Mouse (Mus musculus): ENCODE data around the gene Nt5e. TPM values are rescaled to one million over a fixed set of nuclear protein-coding genes. Genes with fewer than 3 reads are reported as not detected.

Gene Nt5e
- polyA plus RNA-seq, 1 experiment from 2014 or later: 1.6 TPM

DNA sequence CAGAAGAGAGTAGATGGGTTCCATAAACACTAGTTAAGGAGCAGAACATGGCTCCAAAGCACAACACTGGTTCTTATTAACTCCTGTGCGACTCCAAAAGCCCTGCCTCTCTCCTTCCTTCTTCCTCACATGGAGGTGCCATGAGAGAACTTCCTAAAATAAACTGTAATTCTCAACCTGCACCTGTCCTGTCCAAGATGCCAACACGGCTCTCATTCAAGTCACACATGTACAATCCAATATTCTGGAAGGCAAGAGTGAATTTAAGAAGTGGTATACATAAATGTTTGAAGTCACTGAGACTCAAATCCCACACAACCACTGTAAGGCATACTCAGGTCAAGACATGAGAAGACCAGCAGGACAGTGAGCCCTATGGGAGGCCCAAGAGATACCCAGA lies 44.2 kb downstream of the Nt5e start:
- no peaks in the 10 kb centered on the region for H3K9me3 ChIP-seq (replicated peaks)
- no peak for DNase-seq (ENCODE audit: low spot score)
- H3K27me3 ChIP-seq (ENCODE audit: low read depth, poor library complexity, severe bottlenecking): no peaks in the 10 kb centered on the region
- H3K27ac ChIP-seq: no peak overlapping the region
- H3K4me3 ChIP-seq: no peak overlapping the region
- no peaks in the 10 kb centered on the region for H3K36me3 ChIP-seq
- no peaks in the 10 kb centered on the region for H3K4me1 ChIP-seq
- 80% methylated on average over 2 of the region's 2 CpGs for WGBS

DNA sequence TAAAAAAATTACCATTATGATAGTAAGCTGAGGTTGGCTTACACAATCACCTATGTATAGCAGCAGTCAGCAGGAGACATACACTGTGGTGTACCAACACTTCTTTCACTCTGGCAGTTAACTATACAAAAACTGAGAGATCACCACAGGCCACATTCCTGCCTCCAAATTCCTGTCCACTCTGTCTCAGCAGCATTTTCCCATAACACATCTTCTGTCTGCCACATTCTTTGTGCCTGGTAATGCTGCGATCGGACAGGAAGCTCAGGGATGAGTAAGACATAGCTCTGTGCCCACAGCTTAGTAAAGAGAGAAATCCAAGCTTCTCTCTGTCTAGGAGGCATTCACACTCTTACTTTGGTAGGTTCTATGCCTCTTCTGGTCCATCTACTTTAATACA lies 46.0 kb downstream of the Nt5e start:
- Histone ChIP-seq H3K36me3 (no peaks in the 10 kb centered on the region), H3K4me3 (no peak overlapping the region), H3K27ac (no peak overlapping the region), H3K9me3 (replicated peaks) (no peaks in the 10 kb centered on the region), H3K4me1 (no peaks in the 10 kb centered on the region), H3K27me3 (ENCODE audit: low read depth, poor library complexity, severe bottlenecking) (no peaks in the 10 kb centered on the region)
- 89% methylated on average over 2 of the region's 2 CpGs for WGBS
- DNase-seq (ENCODE audit: low spot score): no peak

DNA sequence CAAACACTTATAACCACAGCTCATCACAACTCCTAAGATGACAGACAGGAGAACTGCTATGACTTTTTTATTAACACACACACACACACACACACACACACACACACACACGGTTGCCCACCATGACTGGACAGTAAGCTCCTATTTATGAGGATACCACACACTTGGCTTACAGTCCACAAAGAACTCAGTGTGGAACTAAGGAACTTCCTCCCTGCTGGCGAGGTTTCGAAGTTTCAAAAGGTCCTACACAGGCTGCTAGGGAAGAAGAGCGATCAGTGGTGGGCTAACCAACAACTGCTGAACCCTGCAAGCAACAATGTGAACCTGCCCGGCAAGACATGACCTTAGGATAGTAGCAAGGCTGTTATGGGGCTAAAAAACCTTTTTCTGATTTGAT lies 50.5 kb downstream of the Nt5e start:
- 93% methylated on average over 5 of the region's 5 CpGs for WGBS

DNA sequence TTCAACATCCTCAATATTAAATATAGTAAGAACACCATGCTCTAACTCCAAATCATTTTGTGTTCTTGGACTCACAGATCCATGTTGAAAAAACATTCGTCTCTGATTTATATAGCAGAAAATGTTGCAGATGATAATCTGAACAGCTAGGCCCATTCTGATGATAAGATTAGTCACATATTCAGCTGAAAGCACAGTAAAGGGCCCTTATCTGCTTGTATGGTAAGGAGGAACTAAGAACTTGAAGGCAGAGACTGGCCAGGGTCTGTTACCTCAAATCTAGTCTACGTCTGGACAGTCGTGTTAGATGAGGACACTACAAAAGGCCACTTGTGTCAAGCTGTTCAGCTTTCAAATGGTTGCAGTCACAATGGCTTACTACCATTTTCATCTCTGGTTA lies 52.1 kb downstream of the Nt5e start:
- 92% methylated on average over 3 of the region's 3 CpGs for WGBS
- H3K27ac ChIP-seq: no peak overlapping the region
- peaks cover 32% of the 10 kb centered on the region for H3K36me3 ChIP-seq
- H3K4me3 ChIP-seq: no peak overlapping the region
- DNase-seq (ENCODE audit: low spot score): no peak
- H3K27me3 ChIP-seq (ENCODE audit: low read depth, poor library complexity, severe bottlenecking): no peaks in the 10 kb centered on the region
- no peaks in the 10 kb centered on the region for H3K4me1 ChIP-seq
- no peaks in the 10 kb centered on the region for H3K9me3 ChIP-seq (replicated peaks)

More for the DNA sequence above, 50.5 kb downstream of the Nt5e start:
- H3K27ac ChIP-seq: no peak overlapping the region
- H3K9me3 ChIP-seq (replicated peaks): no peaks in the 10 kb centered on the region
- no peak overlapping the region for H3K4me3 ChIP-seq
- no peak for DNase-seq (ENCODE audit: low spot score)
- H3K36me3 ChIP-seq: peaks cover 21% of the 10 kb centered on the region
- H3K4me1 ChIP-seq: no peaks in the 10 kb centered on the region
- H3K27me3 ChIP-seq (ENCODE audit: low read depth, poor library complexity, severe bottlenecking): no peaks in the 10 kb centered on the region

DNA sequence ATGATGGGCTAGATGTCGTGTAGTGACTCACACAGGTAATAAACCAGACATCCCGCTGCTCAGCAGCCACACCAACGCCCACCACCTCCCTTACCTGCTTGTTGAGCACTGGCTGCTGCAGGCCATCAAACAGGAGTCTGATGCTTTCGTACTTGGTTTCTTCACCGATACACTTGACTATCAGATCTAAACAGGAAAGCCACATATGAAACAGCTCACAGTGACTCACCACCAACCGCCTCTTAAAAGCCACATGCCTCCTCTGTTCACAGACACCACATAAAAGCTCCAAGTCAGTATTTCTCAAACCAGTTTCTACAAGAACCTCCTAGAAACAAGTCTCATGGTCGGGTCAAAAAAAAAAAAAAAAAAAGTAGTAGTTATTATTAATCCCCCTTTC lies 53.1 kb downstream of the Nt5e start:
- no peaks in the 10 kb centered on the region for H3K27me3 ChIP-seq (ENCODE audit: low read depth, poor library complexity, severe bottlenecking)
- no peak overlapping the region for H3K27ac ChIP-seq
- H3K4me1 ChIP-seq: no peaks in the 10 kb centered on the region
- no peak for DNase-seq (ENCODE audit: low spot score)
- H3K4me3 ChIP-seq: no peak overlapping the region
- H3K9me3 ChIP-seq (replicated peaks): no peaks in the 10 kb centered on the region
- WGBS: 81% methylated on average over 7 of the region's 7 CpGs
- peaks cover 37% of the 10 kb centered on the region for H3K36me3 ChIP-seq

DNA sequence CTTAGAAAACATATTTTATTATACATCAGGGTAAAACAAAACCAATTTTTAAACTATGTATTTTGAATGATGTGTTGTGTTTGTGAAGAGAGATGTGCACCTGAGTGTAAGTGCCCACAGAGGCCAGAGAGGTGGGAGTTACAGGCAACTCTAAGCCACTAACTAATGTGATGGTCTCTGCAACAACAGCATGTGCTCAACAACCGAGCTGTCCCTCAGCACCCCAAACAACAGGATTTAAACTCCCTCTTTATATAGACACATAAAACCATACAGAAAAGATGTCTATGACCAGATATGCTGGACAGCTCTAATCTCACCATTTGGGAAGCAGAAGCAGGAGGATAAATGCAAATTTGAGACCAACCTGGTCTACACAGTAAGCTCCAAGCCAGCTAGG lies 53.5 kb downstream of the Nt5e start:
- no peaks in the 10 kb centered on the region for H3K27me3 ChIP-seq (ENCODE audit: low read depth, poor library complexity, severe bottlenecking)
- peaks cover 37% of the 10 kb centered on the region for H3K36me3 ChIP-seq
- H3K27ac ChIP-seq: no peak overlapping the region
- no peak overlapping the region for H3K4me3 ChIP-seq
- H3K4me1 ChIP-seq: no peaks in the 10 kb centered on the region
- no peak for DNase-seq (ENCODE audit: low spot score)
- 82% methylated on average over 1 of the region's 1 CpGs for WGBS
- no peaks in the 10 kb centered on the region for H3K9me3 ChIP-seq (replicated peaks)

DNA sequence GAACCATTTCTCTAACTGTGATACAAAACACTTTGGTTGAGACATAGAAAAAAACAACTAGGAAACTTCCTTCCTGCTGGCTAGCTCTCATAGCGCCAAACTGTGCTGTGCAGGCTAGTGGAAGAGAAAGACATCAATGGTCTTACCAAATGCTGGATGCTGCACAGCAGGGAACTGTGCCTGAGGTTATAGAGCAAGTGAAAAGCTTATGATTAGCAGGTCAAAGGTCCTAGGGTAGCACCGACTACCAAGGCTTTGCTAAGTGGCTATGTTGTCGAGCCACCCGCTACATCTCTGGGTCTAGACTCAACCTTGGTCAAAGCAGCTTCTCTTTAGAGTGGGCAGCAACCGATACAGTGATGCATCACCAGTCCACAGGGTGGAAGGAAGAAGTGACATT lies 61.8 kb downstream of the Nt5e start:
- Histone ChIP-seq H3K4me1 (no peaks in the 10 kb centered on the region), H3K36me3 (peaks cover 35% of the 10 kb centered on the region), H3K27ac (no peak overlapping the region), H3K9me3 (replicated peaks) (no peaks in the 10 kb centered on the region), H3K27me3 (ENCODE audit: low read depth, poor library complexity, severe bottlenecking) (no peaks in the 10 kb centered on the region), H3K4me3 (no peak overlapping the region)
- no peak for DNase-seq (ENCODE audit: low spot score)
- WGBS: 82% methylated on average over 5 of the region's 5 CpGs

DNA sequence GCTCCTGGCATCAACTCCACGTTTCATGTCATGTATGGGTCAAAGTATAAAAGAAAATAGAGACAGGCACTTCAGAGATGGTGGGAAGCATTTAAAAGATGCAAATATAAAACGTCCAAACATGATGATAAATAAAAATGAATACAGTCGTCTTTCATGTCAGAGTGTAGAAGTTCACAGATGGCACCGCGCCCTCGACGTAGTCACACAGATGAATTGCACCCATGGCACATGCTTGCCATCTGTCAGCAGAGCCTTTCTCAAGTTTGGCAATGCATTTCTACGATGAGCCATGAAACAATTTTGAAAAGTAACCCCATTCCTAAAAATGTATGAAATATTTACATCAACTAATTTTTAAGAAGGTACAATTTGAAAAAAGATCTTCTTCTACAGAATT lies 67.9 kb downstream of the Nt5e start:
- Histone ChIP-seq H3K36me3 (peaks cover 41% of the 10 kb centered on the region), H3K4me3 (no peak overlapping the region), H3K27ac (no peak overlapping the region), H3K4me1 (no peaks in the 10 kb centered on the region), H3K27me3 (ENCODE audit: low read depth, poor library complexity, severe bottlenecking) (no peaks in the 10 kb centered on the region), H3K9me3 (replicated peaks) (no peaks in the 10 kb centered on the region)
- 91% methylated on average over 8 of the region's 8 CpGs for WGBS
- no peak for DNase-seq (ENCODE audit: low spot score)

DNA sequence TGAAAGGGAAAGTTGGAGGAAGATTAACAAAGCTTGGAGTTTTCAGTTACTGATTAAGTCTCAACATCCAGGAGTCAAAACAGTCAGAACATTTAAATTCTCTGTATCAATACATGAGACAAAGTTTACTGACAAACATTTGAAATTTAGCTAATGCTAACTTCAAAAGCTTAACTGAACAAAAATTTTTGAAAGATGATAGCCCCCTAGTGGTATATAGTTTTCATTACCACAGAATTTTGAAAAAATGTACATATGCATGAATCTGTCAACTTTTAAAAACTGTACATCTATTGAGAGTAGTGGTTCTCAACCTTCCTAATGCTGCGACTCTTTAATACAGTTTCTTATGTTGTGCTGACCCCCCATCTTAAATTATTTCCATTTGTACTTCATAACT lies 71.5 kb downstream of the Nt5e start:
- Histone ChIP-seq H3K27me3 (ENCODE audit: low read depth, poor library complexity, severe bottlenecking) (no peaks in the 10 kb centered on the region), H3K4me1 (no peaks in the 10 kb centered on the region), H3K36me3 (peaks cover 30% of the 10 kb centered on the region), H3K9me3 (replicated peaks) (no peaks in the 10 kb centered on the region), H3K4me3 (no peak overlapping the region), H3K27ac (no peak overlapping the region)
- DNase-seq (ENCODE audit: low spot score): no peak
- 82% methylated on average over 1 of the region's 1 CpGs for WGBS

DNA sequence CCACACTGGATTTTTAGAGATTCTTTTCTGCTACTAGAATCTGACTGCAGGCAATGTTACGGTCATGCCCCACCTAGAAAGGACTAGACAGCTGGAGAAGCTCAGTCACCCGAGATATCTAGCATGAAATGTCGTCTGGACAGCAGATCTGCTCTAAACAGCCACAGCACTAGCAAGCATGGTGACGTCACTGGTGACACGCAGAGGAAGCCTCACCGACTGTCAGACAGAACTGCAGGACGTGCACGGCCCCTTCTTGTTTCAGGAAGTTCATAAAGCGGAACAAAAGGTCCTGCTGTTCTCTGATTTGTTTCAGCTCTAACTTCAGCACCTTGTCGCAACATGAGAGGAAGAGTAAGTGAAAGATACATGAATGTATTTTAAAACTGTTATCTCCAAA lies 77.1 kb downstream of the Nt5e start:
- no peaks in the 10 kb centered on the region for H3K4me1 ChIP-seq
- H3K36me3 ChIP-seq: peaks cover 10% of the 10 kb centered on the region
- no peak overlapping the region for H3K4me3 ChIP-seq
- H3K9me3 ChIP-seq (replicated peaks): no peaks in the 10 kb centered on the region
- no peaks in the 10 kb centered on the region for H3K27me3 ChIP-seq (ENCODE audit: low read depth, poor library complexity, severe bottlenecking)
- no peak overlapping the region for H3K27ac ChIP-seq
- no peak for DNase-seq (ENCODE audit: low spot score)
- 81% methylated on average over 10 of the region's 10 CpGs for WGBS

DNA sequence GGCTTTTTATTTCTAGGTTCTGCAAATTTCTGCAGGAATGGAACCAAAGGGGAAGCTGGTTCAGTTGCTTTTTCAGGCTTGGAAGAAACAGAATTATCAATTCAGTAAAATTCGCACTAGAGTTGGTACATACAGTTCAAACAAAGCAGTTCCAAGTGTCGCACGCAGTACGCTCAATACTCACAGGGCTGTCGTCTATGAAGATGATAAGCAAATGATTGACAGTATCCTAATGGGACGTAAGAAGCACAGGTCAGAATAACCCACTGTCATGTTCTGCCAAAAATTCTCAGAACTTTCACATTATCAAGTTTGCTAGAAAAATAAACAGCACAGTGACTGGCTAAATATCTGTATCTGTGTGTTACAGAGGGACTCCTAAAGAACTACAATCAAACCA lies 77.5 kb downstream of the Nt5e start:
- no peak overlapping the region for H3K27ac ChIP-seq
- H3K4me3 ChIP-seq: no peak overlapping the region
- no peak for DNase-seq (ENCODE audit: low spot score)
- 93% methylated on average over 6 of the region's 6 CpGs for WGBS
- H3K4me1 ChIP-seq: no peaks in the 10 kb centered on the region
- H3K27me3 ChIP-seq (ENCODE audit: low read depth, poor library complexity, severe bottlenecking): no peaks in the 10 kb centered on the region
- H3K36me3 ChIP-seq: peaks cover 14% of the 10 kb centered on the region
- H3K9me3 ChIP-seq (replicated peaks): no peaks in the 10 kb centered on the region

DNA sequence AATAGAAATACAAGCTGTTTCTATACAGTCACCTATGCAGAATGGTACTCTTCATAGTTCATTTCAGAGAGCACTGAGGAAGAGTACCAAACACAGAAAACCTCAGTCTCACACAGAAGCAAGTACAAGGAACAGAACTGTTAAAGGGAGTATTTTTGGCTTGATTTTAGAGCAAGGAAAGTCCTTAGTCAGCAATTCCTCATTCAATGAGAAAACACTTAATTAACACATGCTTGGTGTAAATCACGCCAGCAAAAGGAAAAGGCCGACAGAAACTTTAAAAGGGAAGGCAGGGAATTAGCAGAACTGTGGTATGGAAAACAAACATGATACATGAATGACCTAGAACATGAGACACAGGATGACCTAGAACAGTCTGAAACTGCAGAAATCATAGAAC lies 83.0 kb downstream of the Nt5e start:
- 88% methylated on average over 2 of the region's 2 CpGs for WGBS
- peaks cover 16% of the 10 kb centered on the region for H3K36me3 ChIP-seq
- no peak overlapping the region for H3K27ac ChIP-seq
- DNase-seq (ENCODE audit: low spot score): no peak
- H3K4me3 ChIP-seq: no peak overlapping the region
- H3K27me3 ChIP-seq (ENCODE audit: low read depth, poor library complexity, severe bottlenecking): no peaks in the 10 kb centered on the region
- H3K9me3 ChIP-seq (replicated peaks): no peaks in the 10 kb centered on the region
- no peaks in the 10 kb centered on the region for H3K4me1 ChIP-seq

DNA sequence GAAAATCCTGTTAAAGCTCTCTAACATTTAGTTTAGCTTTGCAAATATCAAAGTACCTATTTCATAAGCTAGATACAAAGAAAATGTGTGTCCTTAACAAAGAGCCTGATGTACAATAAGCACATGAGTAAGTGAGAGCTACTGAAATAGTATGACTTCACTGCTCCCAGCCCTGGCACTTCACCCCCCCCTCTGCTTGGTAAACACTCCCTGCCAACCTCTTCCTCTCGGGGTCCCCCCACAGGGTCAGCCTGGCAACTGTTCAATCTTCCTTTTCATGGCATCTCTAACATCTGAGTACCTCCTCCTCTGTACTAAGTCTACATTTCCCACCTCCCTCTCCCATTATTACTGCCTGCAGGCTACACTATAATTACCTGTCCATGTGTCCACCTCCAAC lies 89.8 kb downstream of the Nt5e start:
- DNase-seq (ENCODE audit: low spot score): no peak
- 86% methylated on average over 1 of the region's 1 CpGs for WGBS
- Histone ChIP-seq H3K27ac (no peak overlapping the region), H3K4me3 (no peak overlapping the region), H3K36me3 (peaks cover 12% of the 10 kb centered on the region), H3K4me1 (no peaks in the 10 kb centered on the region), H3K9me3 (replicated peaks) (no peaks in the 10 kb centered on the region), H3K27me3 (ENCODE audit: low read depth, poor library complexity, severe bottlenecking) (no peaks in the 10 kb centered on the region)

All from limb, embryonic 10.5 days (tissue).